Mouse (Mus musculus): ENCODE measurements around the gene Cnot10. TPM values are rescaled to one million over a fixed set of nuclear protein-coding genes. Genes with fewer than 3 reads are reported as not detected.

Cnot10 gene
- total and polyA plus RNA-seq, 3 experiments = 42.4 to 143 (median 46.9) TPM

DNA sequence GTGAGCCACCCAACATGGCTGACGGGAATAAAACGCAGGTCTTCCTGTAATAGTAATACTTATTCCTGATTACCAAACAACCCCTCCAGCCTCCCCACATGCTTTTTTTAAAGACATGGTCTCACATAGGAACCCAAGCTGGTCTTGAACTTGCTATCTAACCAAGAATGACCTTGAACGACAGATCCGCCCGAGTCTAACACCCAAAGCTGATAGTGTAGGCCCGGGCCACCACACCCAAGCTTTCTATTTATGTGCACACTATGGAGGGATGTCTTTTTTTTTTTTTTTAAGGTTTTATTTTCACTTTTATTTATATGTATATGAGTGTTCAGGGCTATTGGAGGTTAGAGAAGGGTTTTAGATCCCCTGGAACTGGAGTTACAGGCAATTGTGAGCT lies 15.8 kb downstream of the Cnot10 start:
- Histone ChIP-seq H3K4me1 (ENCODE audit: control insufficient read depth in 1 of 2, insufficient read depth in 2 of 2, low read length in 2 of 2) (no peaks in the 10 kb centered on the region), H3K27ac (ENCODE audit: control insufficient read depth, low read depth, low read length) (no peak overlapping the region), H3K36me3 (ENCODE audit: control insufficient read depth in 1 of 2, insufficient read depth in 2 of 2, low read length in 2 of 2) (peaks cover 0 to 12% of the 10 kb centered on the region in 2 experiments; a peak in 2 of 4 replicates), H3K4me3 (ENCODE audit: control insufficient read depth in 1 of 2, insufficient read depth in 1 of 2, low read depth in 2 of 2, low read length in 2 of 2) (no peak overlapping the region), H3K9ac (ENCODE audit: control insufficient read depth, low read depth, low read length, poor library complexity, severe bottlenecking) (no peak overlapping the region), H3K9me3 (replicated peaks; ENCODE audit: insufficient read depth, low read length) (no peaks in the 10 kb centered on the region), H3K79me2 (ENCODE audit: control insufficient read depth, insufficient read depth, low read length, poor library complexity) (no peaks in the 10 kb centered on the region), H3K27me3 (ENCODE audit: control insufficient read depth in 1 of 2, insufficient read depth in 2 of 2, low read length in 2 of 2) (no peaks in the 10 kb centered on the region)
- no peak for DNase-seq (ENCODE audit: low read depth, low spot score)
- TF ChIP-seq BHLHE40 (IDR thresholded peaks at IDR 0.05; ENCODE audit: borderline replicate concordance, low read depth, low read length) (no peak), GABPA (IDR thresholded peaks at IDR 0.05; ENCODE audit: low read depth, low read length) (no peak), ELF1 (IDR thresholded peaks at IDR 0.05; ENCODE audit: low read depth, low read length) (no peak), MEF2A (IDR thresholded peaks at IDR 0.05; ENCODE audit: extremely low read depth, insufficient replicate concordance, low read depth, low read length, poor library complexity, severe bottlenecking) (no peak), MYC (IDR thresholded peaks at IDR 0.05; ENCODE audit: low read depth, low read length) (no peak), CHD2 (IDR thresholded peaks at IDR 0.05; ENCODE audit: low read length) (no peak), POLR2AphosphoS5 (IDR thresholded peaks at IDR 0.05; ENCODE audit: borderline replicate concordance, low read depth, low read length) (no peak), SIN3A (IDR thresholded peaks at IDR 0.05; ENCODE audit: low read length) (no peak), HCFC1 (IDR thresholded peaks at IDR 0.05; ENCODE audit: low read depth, low read length) (no peak), POLR2A (IDR thresholded peaks at IDR 0.05; ENCODE audit: control insufficient read depth in 1 of 2, insufficient read depth in 1 of 2, low read depth in 1 of 2, low read length in 2 of 2, poor library complexity in 1 of 2) (no peak), MXI1 (IDR thresholded peaks at IDR 0.05; ENCODE audit: low read depth, low read length) (no peak), CHD1 (IDR thresholded peaks at IDR 0.05; ENCODE audit: low read depth, low read length) (no peak), NRF1 (IDR thresholded peaks at IDR 0.05; ENCODE audit: insufficient read depth, low read depth, low read length, poor library complexity, severe bottlenecking) (no peak)

DNA sequence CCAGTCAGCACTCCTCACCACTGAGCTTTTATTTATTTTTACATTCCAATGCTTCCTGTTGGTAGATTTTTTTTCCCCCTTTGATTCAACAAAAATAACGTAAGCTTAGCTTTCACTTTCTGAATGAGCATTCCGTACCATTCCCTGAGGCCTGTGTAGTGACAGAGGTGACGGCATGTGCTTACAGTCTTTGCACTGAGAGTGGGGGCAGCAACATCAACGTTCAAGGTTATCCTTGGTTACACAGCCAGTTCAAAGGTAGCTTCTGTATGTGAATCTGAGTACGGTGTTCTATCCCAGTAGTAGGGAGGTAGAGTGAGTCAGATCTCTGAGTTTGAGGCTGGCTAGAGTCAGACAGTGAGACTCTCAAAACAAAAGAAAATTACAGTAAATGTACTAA lies 18.8 kb downstream of the Cnot10 start:
- TF ChIP-seq GATA1 (IDR thresholded peaks at IDR 0.05; ENCODE audit: low read depth, low read length) (no peak), BHLHE40 (IDR thresholded peaks at IDR 0.05; ENCODE audit: borderline replicate concordance, low read depth, low read length) (no peak), TBP (IDR thresholded peaks at IDR 0.05; ENCODE audit: low read depth, low read length) (no peak), CTCF (IDR thresholded peaks at IDR 0.05 in 2 of 3, conservative IDR thresholded peaks at IDR 0.05 in 1 of 3; ENCODE audit: control insufficient read depth in 1 of 3, insufficient read depth in 1 of 3, low read depth in 2 of 3, low read length in 3 of 3, poor library complexity in 1 of 3, severe bottlenecking in 1 of 3) (no peak), KAT2A (conservative IDR thresholded peaks at IDR 0.05; ENCODE audit: low read depth, low read length) (no peak), MYB (IDR thresholded peaks at IDR 0.05; ENCODE audit: low read depth, low read length) (no peak), CHD1 (IDR thresholded peaks at IDR 0.05; ENCODE audit: low read depth, low read length) (no peak), ZKSCAN1 (IDR thresholded peaks at IDR 0.05; ENCODE audit: low read depth, low read length) (no peak)
- Histone ChIP-seq H3K9ac (ENCODE audit: control insufficient read depth, low read depth, low read length, poor library complexity, severe bottlenecking) (no peak overlapping the region), H3K36me3 (ENCODE audit: control insufficient read depth in 1 of 2, insufficient read depth in 2 of 2, low read length in 2 of 2) (peaks cover 0 to 10% of the 10 kb centered on the region in 2 experiments; a peak in 2 of 4 replicates), H3K27ac (ENCODE audit: control insufficient read depth, low read depth, low read length) (no peak overlapping the region), H3K4me3 (ENCODE audit: control insufficient read depth in 1 of 2, insufficient read depth in 1 of 2, low read depth in 2 of 2, low read length in 2 of 2) (no peak overlapping the region), H3K9me3 (replicated peaks; ENCODE audit: insufficient read depth, low read length) (no peaks in the 10 kb centered on the region), H3K79me2 (ENCODE audit: control insufficient read depth, insufficient read depth, low read length, poor library complexity) (no peaks in the 10 kb centered on the region), H3K4me1 (ENCODE audit: control insufficient read depth in 1 of 2, insufficient read depth in 2 of 2, low read length in 2 of 2) (no peaks in the 10 kb centered on the region), H3K27me3 (ENCODE audit: control insufficient read depth in 1 of 2, insufficient read depth in 2 of 2, low read length in 2 of 2) (no peaks in the 10 kb centered on the region)
- DNase-seq (ENCODE audit: low read depth, low spot score) = no peak
